Mouse (Mus musculus) heart, embryonic 16.5 days (tissue): ENCODE data around the gene Olfr95. TPM values are rescaled to one million over a fixed set of nuclear protein-coding genes. Genes with fewer than 3 reads are reported as not detected.

Experiments used
- ATAC-seq: fragments of 200-750 bp; cut with Nextera tagmentation; replicated peaks from 2 replicates; pipeline ENCODE4 v1.8.0; 2017; ENCODE audit warnings: moderate number of reproducible peaks; ENCODE audit not compliant: insufficient read depth, low FRiP score; ENCODE audit errors: extremely low read depth
- H3K27ac ChIP-seq: fragments of 300-500 bp; sonication (generic); 2 replicates; pipeline ENCODE4 v1.5.1; 2014; ENCODE audit warnings: mild to moderate bottlenecking, low read length, control low read depth, moderate library complexity
- H3K27me3 ChIP-seq: fragments of 300-500 bp; sonication (generic); 2 replicates; pipeline ENCODE4 v1.6.1; 2014; ENCODE audit warnings: low read length, mixed read lengths; ENCODE audit not compliant: control insufficient read depth, insufficient read depth
- H3K36me3 ChIP-seq: fragments of 300-500 bp; sonication (generic); 2 replicates; pipeline ENCODE4 v1.6.1; 2014; ENCODE audit not compliant: control insufficient read depth, insufficient read depth
- H3K4me1 ChIP-seq: fragments of 300-500 bp; sonication (generic); 2 replicates; pipeline ENCODE4 v1.6.1; 2014; ENCODE audit warnings: low read length, mixed read lengths; ENCODE audit not compliant: control insufficient read depth, insufficient read depth
- H3K4me2 ChIP-seq: fragments of 300-500 bp; sonication (generic); 2 replicates; pipeline ENCODE4 v1.6.1; 2014; ENCODE audit warnings: low read depth, mild to moderate bottlenecking, control low read depth, low read length
- H3K4me3 ChIP-seq: fragments of 300-500 bp; sonication (generic); 2 replicates; pipeline ENCODE4 v1.5.1; 2014; ENCODE audit warnings: mild to moderate bottlenecking, control low read depth, low read length
- H3K9ac ChIP-seq: fragments of 300-500 bp; sonication (generic); 2 replicates; pipeline ENCODE4 v1.6.1; 2014; ENCODE audit warnings: low read length, control low read depth
- H3K9me3 ChIP-seq: fragments of 300-500 bp; sonication (generic); replicated peaks from 2 replicates; pipeline ENCODE4 v1.6.1; 2016; ENCODE audit warnings: low read length; ENCODE audit not compliant: control insufficient read depth
- WGBS: fragments of 180-500 bp; shearing (Covaris S2); extraction: QIAGEN DNeasy Blood & Tissue Kit; methylation state at CpG from one replicate; pipeline ENCODE4 v1.1.7; 2014; 5-methylcytosine and 5-hydroxymethylcytosine counted together
- polyA plus RNA-seq: library from polyadenylated mRNA; unstranded; fragments of >200 nt; fragmentation: Nextera tagmentation; extraction: Ambion mirVana; gene quantifications from 2 replicates; pipeline ENCODE4 v1.2.1, GENCODE M21; 2015

Gene Olfr95
- polyA plus RNA-seq, 1 experiment from 2014 or later, result not detected

GRCm38 (mm10) chr17:37190711-37191110 is 22.2 kb downstream of the Olfr95 start:
- WGBS, result 42% methylated on average over 2 of the region's 2 CpGs
- ATAC-seq, result no peak
- no peaks in the 10 kb centered on the region for H3K4me1 ChIP-seq

DNA sequence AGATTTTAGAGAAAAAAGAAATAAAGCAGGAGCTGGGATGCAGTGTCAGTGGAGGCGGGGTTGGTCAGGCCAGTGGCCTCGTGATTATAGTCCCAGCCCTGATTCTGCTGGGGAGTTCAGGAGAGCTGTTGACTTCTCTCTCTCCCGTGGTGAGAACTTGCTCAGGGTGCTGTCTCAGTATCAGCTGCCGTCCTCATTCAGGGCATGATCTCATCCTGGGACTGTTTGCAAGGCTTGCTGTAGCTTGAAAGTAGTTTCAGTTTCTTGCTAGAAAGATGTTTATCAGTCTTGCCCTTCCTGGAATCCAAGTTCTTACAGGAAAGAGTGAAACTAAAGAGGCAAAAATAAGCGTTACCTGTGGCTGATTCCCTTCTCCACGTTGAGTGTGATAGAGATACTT is 27.4 kb downstream of the Olfr95 start:
- Histone ChIP-seq H3K9me3 (no peaks in the 10 kb centered on the region), H3K4me3 (no peak overlapping the region), H3K4me2 (no peak overlapping the region), H3K4me1 (no peaks in the 10 kb centered on the region), H3K36me3 (no peaks in the 10 kb centered on the region), H3K27me3 (no peaks in the 10 kb centered on the region), H3K9ac (no peak overlapping the region), H3K27ac (no peak overlapping the region)
- ATAC-seq, result no peak
- 24% methylated on average over 6 of the region's 6 CpGs for WGBS

More at GRCm38 (mm10) chr17:37190711-37191110, 22.2 kb downstream of the Olfr95 start:
- no peaks in the 10 kb centered on the region for H3K9me3 ChIP-seq
- H3K36me3 ChIP-seq, result no peaks in the 10 kb centered on the region
- no peak overlapping the region for H3K27ac ChIP-seq
- no peak overlapping the region for H3K4me2 ChIP-seq
- no peak overlapping the region for H3K9ac ChIP-seq
- H3K27me3 ChIP-seq, result peaks cover 12% of the 10 kb centered on the region
- H3K4me3 ChIP-seq, result no peak overlapping the region

- ATAC-seq, result no peak
- H3K9me3 ChIP-seq, result no peaks in the 10 kb centered on the region
- H3K36me3 ChIP-seq, result no peaks in the 10 kb centered on the region
- H3K4me2 ChIP-seq, result no peak within 1 kb of the TSS
- no peak within 1 kb of the TSS for H3K27ac ChIP-seq
- H3K4me3 ChIP-seq, result no peak within 1 kb of the TSS
- H3K27me3 ChIP-seq, result no peaks in the 10 kb centered on the region
- no peaks in the 10 kb centered on the region for H3K4me1 ChIP-seq
- H3K9ac ChIP-seq, result no peak within 1 kb of the TSS
Measured at GRCm38 (mm10) chr17:37161394-37161793, 51.5 kb downstream of the Olfr95 start, which contains the start of gene Olfr93. TSS of gene Olfr93 (minus strand) at chr17:37161494.

Other genes with a start within 250 kb of the Olfr95 start
- gene 2410137M14Rik, start 231.9 kb downstream of the Olfr95 start, polyA plus RNA-seq, result not detected in 2 replicates
- 0.30 and 0.37 TPM in 2 replicates for gene H2-M5, start 223.6 kb downstream of the Olfr95 start, polyA plus RNA-seq
- gene Zfp57, start 212.0 kb downstream of the Olfr95 start, polyA plus RNA-seq, result 30.3 and 31.9 TPM in 2 replicates
- gene Mog, start 189.7 kb downstream of the Olfr95 start, polyA plus RNA-seq, result not detected in 2 replicates
- 3.7 and 4.1 TPM in 2 replicates for gene Gabbr1, start 167.2 kb downstream of the Olfr95 start, polyA plus RNA-seq
- not detected in 2 replicates for gene Olfr90, start 124.6 kb downstream of the Olfr95 start, polyA plus RNA-seq
- not detected in 2 replicates for gene Olfr91, start 114.8 kb downstream of the Olfr95 start, polyA plus RNA-seq
- not detected in 2 replicates for gene Olfr92, start 93.0 kb downstream of the Olfr95 start, polyA plus RNA-seq
- gene Olfr93, start 51.6 kb downstream of the Olfr95 start, polyA plus RNA-seq, result not detected in 2 replicates
- gene Ubd, start 19.2 kb downstream of the Olfr95 start, polyA plus RNA-seq, result 2.8 and 5.6 TPM in 2 replicates
- gene Olfr94, start 12.1 kb downstream of the Olfr95 start, polyA plus RNA-seq, result not detected in 2 replicates
- not detected in 2 replicates for gene Olfr96, start 7.0 kb upstream of the Olfr95 start, polyA plus RNA-seq
- gene Olfr97, start 24.2 kb upstream of the Olfr95 start, polyA plus RNA-seq, result not detected in 2 replicates
- gene Olfr98, start 50.6 kb upstream of the Olfr95 start, polyA plus RNA-seq, result not detected in 2 replicates
- gene H2-M3, start 57.1 kb upstream of the Olfr95 start, polyA plus RNA-seq, result 2.9 TPM in 2 replicates
- gene Olfr99, start 70.3 kb upstream of the Olfr95 start, polyA plus RNA-seq, result not detected in 2 replicates
- gene Olfr101, start 91.2 kb upstream of the Olfr95 start, polyA plus RNA-seq, result not detected in 2 replicates
- not detected in 2 replicates for gene Olfr102, start 103.9 kb upstream of the Olfr95 start, polyA plus RNA-seq
- gene Olfr103, start 126.6 kb upstream of the Olfr95 start, polyA plus RNA-seq, result not detected in 2 replicates
- gene Olfr104-ps, start 146.5 kb upstream of the Olfr95 start, polyA plus RNA-seq, result not detected in 2 replicates
- gene Olfr105-ps, start 165.9 kb upstream of the Olfr95 start, polyA plus RNA-seq, result not detected in 2 replicates
- not detected in 2 replicates for gene Olfr106-ps, start 177.3 kb upstream of the Olfr95 start, polyA plus RNA-seq
- not detected in 2 replicates for gene Olfr107, start 186.1 kb upstream of the Olfr95 start, polyA plus RNA-seq
- not detected in 2 replicates for gene Olfr108, start 232.4 kb upstream of the Olfr95 start, polyA plus RNA-seq
- not detected in 2 replicates for gene Olfr109, start 245.8 kb upstream of the Olfr95 start, polyA plus RNA-seq